Mouse (Mus musculus) C2C12 (cell line): Measurements from ENCODE around the gene Klhdc2. TPM values are rescaled to one million over a fixed set of nuclear protein-coding genes. Genes with fewer than 3 reads are reported as not detected.

Experiments
- H3K27me3 ChIP-seq: one replicate; pipeline ENCODE4 v1.6.1; 2011; ENCODE audit not compliant: control insufficient read depth, insufficient read depth, insufficient read length
- H3K36me3 ChIP-seq: one replicate; pipeline ENCODE4 v1.6.1; 2011; ENCODE audit not compliant: control insufficient read depth, insufficient read depth
- H3K4me3 ChIP-seq: one replicate; pipeline ENCODE4 v1.5.1; 2011; ENCODE audit warnings: mild to moderate bottlenecking, control low read depth; ENCODE audit not compliant: poor library complexity, insufficient read depth, severe bottlenecking
- H3K79me2 ChIP-seq: one replicate; pipeline ENCODE4 v1.6.1; 2011; ENCODE audit not compliant: control insufficient read depth, insufficient read depth
- H3K79me3 ChIP-seq: one replicate; pipeline ENCODE4 v1.6.1; 2011; ENCODE audit warnings: low read depth, control low read depth
- H3ac ChIP-seq: one replicate; pipeline ENCODE3; 2011; ENCODE audit warnings: low read depth; ENCODE audit not compliant: control insufficient read depth, insufficient read length
- CEBPB ChIP-seq: IDR thresholded peaks from one replicate; pipeline ENCODE4 v1.6.1; 2011; ENCODE audit warnings: low read depth, mild to moderate bottlenecking, control low read depth, moderate library complexity
- CTCF ChIP-seq: IDR thresholded peaks from one replicate; pipeline ENCODE4 v1.5.1; 2011; ENCODE audit not compliant: control insufficient read depth, insufficient read depth, insufficient read length
- FOSL1 ChIP-seq: IDR thresholded peaks from one replicate; pipeline ENCODE4 v1.8.0; 2011; ENCODE audit warnings: mild to moderate bottlenecking, low read length; ENCODE audit not compliant: poor library complexity, insufficient read depth, severe bottlenecking
- MAX ChIP-seq: IDR thresholded peaks from one replicate; pipeline ENCODE4 v1.6.1; 2011; ENCODE audit warnings: mild to moderate bottlenecking, control low read depth
- MYOD1 ChIP-seq: IDR thresholded peaks from one replicate; pipeline ENCODE4 v1.6.1; 2011; ENCODE audit warnings: low read depth; ENCODE audit not compliant: control insufficient read depth, insufficient read length
- MYOG ChIP-seq: IDR thresholded peaks from one replicate; pipeline ENCODE4 v1.6.1; 2011; ENCODE audit not compliant: control insufficient read depth, insufficient read length; ENCODE audit errors: extremely low read depth
- USF1 ChIP-seq: IDR thresholded peaks from one replicate; pipeline ENCODE4 v1.6.1; 2011; ENCODE audit warnings: low read depth, mild to moderate bottlenecking, control low read depth, moderate library complexity
- polyA plus RNA-seq: library from polyadenylated mRNA; unstranded; fragments of >200 nt; fragmentation: generic; extraction: Trizol; gene quantifications from one replicate; pipeline ENCODE4 v1.2.1, GENCODE M21; 2012; ENCODE audit warnings: missing spikeins

Klhdc2 gene
- polyA plus RNA-seq, 1 experiment: 62.6 TPM

GRCm38 (mm10) chr12:69265031-69265430, 31.4 kb upstream of the Klhdc2 start:
- H3K79me3 ChIP-seq: no peaks in the 10 kb centered on the region
- no peak overlapping the region for H3ac ChIP-seq
- H3K36me3 ChIP-seq: no peaks in the 10 kb centered on the region
- H3K27me3 ChIP-seq: no peaks in the 10 kb centered on the region
- no peak overlapping the region for H3K4me3 ChIP-seq
- TF ChIP-seq USF1: no peak
- TF ChIP-seq MAX: no peak
- no peak for TF ChIP-seq MYOD1
- TF ChIP-seq MYOG: no peak
- H3K79me2 ChIP-seq: no peaks in the 10 kb centered on the region

- H3K4me3 ChIP-seq: no peak overlapping the region
- H3K27me3 ChIP-seq: no peaks in the 10 kb centered on the region
- no peaks in the 10 kb centered on the region for H3K79me3 ChIP-seq
- H3K79me2 ChIP-seq: no peaks in the 10 kb centered on the region
- H3ac ChIP-seq: no peak overlapping the region
- H3K36me3 ChIP-seq: no peaks in the 10 kb centered on the region
- no peak for TF ChIP-seq USF1
- TF ChIP-seq MYOG: no peak
- no peak for TF ChIP-seq MAX
- no peak for TF ChIP-seq MYOD1
- TF ChIP-seq FOSL1: no peak
- TF ChIP-seq CTCF: no peak
- no peak for TF ChIP-seq CEBPB
Measured at GRCm38 (mm10) chr12:69267956-69268632, 28.4 kb upstream of the Klhdc2 start.

GRCm38 (mm10) chr12:69268956-69269355, 27.5 kb upstream of the Klhdc2 start:
- Histone ChIP-seq H3K79me3 (no peaks in the 10 kb centered on the region), H3K27me3 (no peaks in the 10 kb centered on the region), H3K79me2 (no peaks in the 10 kb centered on the region), H3ac (no peak overlapping the region), H3K4me3 (no peak overlapping the region), H3K36me3 (no peaks in the 10 kb centered on the region)
- TF ChIP-seq MAX (no peak), USF1 (no peak), MYOG (no peak), CEBPB (no peak)

- no peaks in the 10 kb centered on the region for H3K79me3 ChIP-seq
- H3K4me3 ChIP-seq: no peak overlapping the region
- H3K79me2 ChIP-seq: no peaks in the 10 kb centered on the region
- H3ac ChIP-seq: no peak overlapping the region
- H3K27me3 ChIP-seq: no peaks in the 10 kb centered on the region
- no peaks in the 10 kb centered on the region for H3K36me3 ChIP-seq
- no peak for TF ChIP-seq CTCF
- TF ChIP-seq FOSL1: no peak
- no peak for TF ChIP-seq MAX
- TF ChIP-seq MYOG: no peak
- no peak for TF ChIP-seq MYOD1
- TF ChIP-seq USF1: no peak
- TF ChIP-seq CEBPB: no peak
Measured at GRCm38 (mm10) chr12:69279931-69280469, 16.5 kb upstream of the Klhdc2 start.

GRCm38 (mm10) chr12:69280915-69281314, 15.6 kb upstream of the Klhdc2 start:
- TF ChIP-seq MYOD1: no peak
- TF ChIP-seq CTCF: no peak
- no peak for TF ChIP-seq MYOG
- TF ChIP-seq USF1: no peak
- TF ChIP-seq MAX: no peak
- no peak for TF ChIP-seq FOSL1
- TF ChIP-seq CEBPB: no peak
- Histone ChIP-seq H3K79me2 (no peaks in the 10 kb centered on the region), H3ac (no peak overlapping the region), H3K36me3 (no peaks in the 10 kb centered on the region), H3K4me3 (no peak overlapping the region), H3K27me3 (no peaks in the 10 kb centered on the region), H3K79me3 (no peaks in the 10 kb centered on the region)

GRCm38 (mm10) chr12:69283146-69283545, 13.3 kb upstream of the Klhdc2 start:
- Histone ChIP-seq H3ac (no peak overlapping the region), H3K36me3 (no peaks in the 10 kb centered on the region), H3K4me3 (no peak overlapping the region), H3K27me3 (no peaks in the 10 kb centered on the region), H3K79me2 (no peaks in the 10 kb centered on the region), H3K79me3 (no peaks in the 10 kb centered on the region)
- no peak for TF ChIP-seq CEBPB
- no peak for TF ChIP-seq CTCF
- TF ChIP-seq MYOG: no peak
- TF ChIP-seq FOSL1: no peak
- no peak for TF ChIP-seq MYOD1
